Mouse (Mus musculus): ENCODE results near the gene Gcnt3. TPM values are rescaled to one million over a fixed set of nuclear protein-coding genes. Genes with fewer than 3 reads are reported as not detected.

The Gcnt3 gene
- polyA plus RNA-seq, 1 experiment from 2014 or later: not detected

GRCm38 (mm10) chr9:69994547-69994946 is 43.3 kb downstream of the Gcnt3 start:
- H3K4me2 ChIP-seq: no peak overlapping the region
- H3K27me3 ChIP-seq (replicated peaks): no peaks in the 10 kb centered on the region
- H3K4me3 ChIP-seq: no peak overlapping the region
- 85% methylated on average over 5 of the region's 5 CpGs for WGBS (ENCODE audit: insufficient replicate concordance)
- ATAC-seq: no peak
- no peak overlapping the region for H3K9ac ChIP-seq
- peaks cover 47% of the 10 kb centered on the region for H3K4me1 ChIP-seq
- H3K9me3 ChIP-seq (replicated peaks): no peaks in the 10 kb centered on the region
- peaks cover 54% of the 10 kb centered on the region for H3K36me3 ChIP-seq
- H3K27ac ChIP-seq: no peak overlapping the region

- no peak overlapping the region for H3K9ac ChIP-seq
- WGBS (ENCODE audit: insufficient replicate concordance): 48% methylated on average over 1 of the region's 1 CpGs
- peak overlapping the region; percentile 35; the same call in 1 of the 2 replicates for H3K4me2 ChIP-seq
- H3K4me3 ChIP-seq: no peak overlapping the region
- ATAC-seq: no peak
- no peaks in the 10 kb centered on the region for H3K27me3 ChIP-seq (replicated peaks)
- peaks cover 43% of the 10 kb centered on the region for H3K36me3 ChIP-seq
- no peak overlapping the region for H3K27ac ChIP-seq
- H3K4me1 ChIP-seq: peaks cover 52% of the 10 kb centered on the region
- no peaks in the 10 kb centered on the region for H3K9me3 ChIP-seq (replicated peaks)
Measured at GRCm38 (mm10) chr9:69993479-69993878, 44.4 kb downstream of the Gcnt3 start.

DNA sequence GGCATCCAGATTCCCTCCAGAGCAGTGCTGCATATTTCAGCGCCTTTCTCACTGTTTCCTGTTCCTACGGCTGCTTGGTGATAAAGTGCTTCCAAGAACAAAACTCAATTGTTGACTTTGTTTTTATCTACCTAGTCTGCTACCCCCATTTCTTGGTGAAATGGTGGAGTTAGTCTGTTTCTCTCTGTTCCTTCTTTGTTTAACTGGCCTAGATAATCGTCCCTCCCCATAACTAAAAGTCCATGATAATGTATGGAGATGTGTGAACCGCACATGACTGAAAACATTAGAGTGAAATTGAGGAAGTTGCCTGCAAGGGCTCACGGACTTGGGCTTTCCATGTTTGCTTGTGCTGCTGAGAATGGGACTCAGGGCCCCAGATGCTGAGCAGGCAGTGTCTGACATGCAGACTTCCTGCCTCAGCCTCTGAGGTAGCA is 45.0 kb downstream of the Gcnt3 start:
- Histone ChIP-seq H3K27me3 (replicated peaks) (no peaks in the 10 kb centered on the region), H3K27ac (peak overlapping the region; percentile 2; the same call in 1 of the 2 replicates), H3K4me2 (peak overlapping the region; percentile 35), H3K36me3 (peaks cover 37% of the 10 kb centered on the region), H3K4me3 (no peak overlapping the region), H3K9ac (no peak overlapping the region), H3K9me3 (replicated peaks) (no peaks in the 10 kb centered on the region), H3K4me1 (peaks cover 53% of the 10 kb centered on the region)
- ATAC-seq: no peak
- WGBS (ENCODE audit: insufficient replicate concordance): 12% methylated on average over 5 of the region's 5 CpGs

DNA sequence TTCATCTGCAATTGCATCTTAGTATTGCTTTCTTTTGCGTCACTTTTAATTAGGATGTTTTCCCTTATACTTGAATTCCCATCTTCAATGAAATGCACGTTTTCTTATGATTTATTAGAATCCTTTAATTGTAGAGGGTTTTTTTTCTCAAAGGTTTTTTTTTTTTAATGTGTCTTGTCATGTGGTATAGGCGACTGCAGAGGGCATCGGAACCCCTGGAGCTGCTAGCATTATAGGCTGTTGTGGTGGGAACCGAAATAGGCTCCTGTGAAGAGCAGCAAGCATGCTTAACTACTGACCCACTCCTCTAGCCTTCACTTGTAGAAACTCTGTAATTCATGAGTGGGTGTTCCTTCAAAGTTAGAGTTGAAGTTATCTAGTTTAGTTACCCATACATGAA is 47.5 kb downstream of the Gcnt3 start:
- peak overlapping the region; percentile 79 for H3K4me2 ChIP-seq
- 0 out of 2 replicates have a peak, but pooled peaks cover 7% of the 10 kb centered on the region for H3K27me3 ChIP-seq (replicated peaks)
- H3K4me3 ChIP-seq: peak overlapping the region; percentile 100
- peak overlapping the region; percentile 99 for H3K9ac ChIP-seq
- no peaks in the 10 kb centered on the region for H3K9me3 ChIP-seq (replicated peaks)
- WGBS (ENCODE audit: insufficient replicate concordance): 15% methylated on average over 5 of the region's 5 CpGs
- H3K4me1 ChIP-seq: peaks cover 53% of the 10 kb centered on the region
- H3K27ac ChIP-seq: peak overlapping the region; percentile 97; the same call in 1 of the 2 replicates
- no peak for ATAC-seq
- H3K36me3 ChIP-seq: peaks cover 15% of the 10 kb centered on the region

DNA sequence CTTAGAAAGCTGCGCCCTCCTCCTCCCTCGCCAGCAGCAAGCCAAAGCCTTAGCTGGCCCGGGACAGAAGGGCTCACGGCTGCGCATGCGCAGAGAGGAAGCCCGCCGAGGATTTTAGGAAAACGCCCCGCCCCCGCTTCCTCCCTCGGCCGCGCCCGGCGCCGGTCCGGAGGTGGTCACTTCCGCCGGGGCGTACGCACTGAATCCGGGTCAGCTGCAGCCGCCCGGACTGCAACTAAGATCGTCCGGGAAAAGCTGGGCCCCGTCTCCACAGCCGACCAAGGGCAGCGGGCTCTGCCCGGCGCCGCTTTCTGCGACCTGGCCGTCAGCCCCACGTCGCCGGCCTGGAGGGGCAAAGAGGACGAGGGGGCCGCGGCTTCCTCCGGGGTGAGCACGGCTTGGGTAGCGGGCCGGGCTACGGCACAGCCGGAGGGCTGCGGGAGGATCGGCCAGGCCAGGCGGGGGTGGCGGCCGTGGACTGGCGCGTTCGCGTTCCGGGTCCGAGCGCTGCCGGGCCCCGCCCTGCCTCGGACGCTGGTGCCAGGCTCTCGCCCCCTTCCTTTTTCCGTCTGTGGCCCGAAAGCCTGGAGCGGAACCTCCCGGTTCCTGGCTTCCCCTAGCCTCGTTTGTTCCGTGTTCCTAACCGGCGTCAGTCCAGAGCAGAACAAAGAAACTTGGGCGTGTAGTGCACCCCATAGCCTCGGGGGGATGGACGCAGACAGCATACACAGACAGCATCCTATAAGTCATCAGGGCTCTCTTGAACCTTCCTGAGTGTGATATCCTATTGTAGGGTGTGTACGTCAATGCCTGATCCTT is 48.4 kb downstream of the Gcnt3 start, which contains the start of gene Bnip2:
Gene Bnip2 (plus strand): TSS at position 164 of the 819 bp plus-strand sequence.
- Histone ChIP-seq H3K36me3 (peaks cover 7% of the 10 kb centered on the region), H3K4me2 (peak within 1 kb of the TSS; percentile 79), H3K27ac (peak within 1 kb of the TSS; percentile 97), H3K4me1 (peaks cover 48% of the 10 kb centered on the region), H3K9ac (peak within 1 kb of the TSS; percentile 99), H3K4me3 (peak within 1 kb of the TSS; percentile 100), H3K9me3 (replicated peaks) (no peaks in the 10 kb centered on the region), H3K27me3 (replicated peaks) (0 out of 2 replicates have a peak, but pooled peaks cover 7% of the 10 kb centered on the region)
- peak; percentile 93 for ATAC-seq
- WGBS (ENCODE audit: insufficient replicate concordance): under 1% methylated on average over 62 of the region's 76 CpGs

GRCm38 (mm10) chr9:69988706-69989302 is 49.1 kb downstream of the Gcnt3 start:
- H3K9ac ChIP-seq: peak overlapping the region; percentile 99
- peak overlapping the region; percentile 97 for H3K27ac ChIP-seq
- peaks cover 5% of the 10 kb centered on the region for H3K36me3 ChIP-seq
- H3K9me3 ChIP-seq (replicated peaks): no peaks in the 10 kb centered on the region
- WGBS (ENCODE audit: insufficient replicate concordance): 21% methylated on average over 16 of the region's 16 CpGs
- no peak for ATAC-seq
- H3K4me3 ChIP-seq: peak overlapping the region; percentile 100
- H3K27me3 ChIP-seq (replicated peaks): 0 out of 2 replicates have a peak, but pooled peaks cover 7% of the 10 kb centered on the region
- peak overlapping the region; percentile 79 for H3K4me2 ChIP-seq
- peaks cover 42% of the 10 kb centered on the region for H3K4me1 ChIP-seq

GRCm38 (mm10) chr9:69987579-69987978 is 50.3 kb downstream of the Gcnt3 start:
- H3K9me3 ChIP-seq (replicated peaks): no peaks in the 10 kb centered on the region
- ATAC-seq: no peak

GRCm38 (mm10) chr9:69986571-69986970 is 51.3 kb downstream of the Gcnt3 start:
- Histone ChIP-seq H3K9me3 (replicated peaks) (no peaks in the 10 kb centered on the region), H3K9ac (no peak overlapping the region), H3K4me1 (peaks cover 23% of the 10 kb centered on the region), H3K27ac (no peak overlapping the region), H3K27me3 (replicated peaks) (peaks cover 7% of the 10 kb centered on the region; the same call in 1 of the 2 replicates), H3K36me3 (no peaks in the 10 kb centered on the region), H3K4me3 (no peak overlapping the region), H3K4me2 (no peak overlapping the region)
- 57% methylated on average over 5 of the region's 5 CpGs for WGBS (ENCODE audit: insufficient replicate concordance)
- ATAC-seq: no peak

More at GRCm38 (mm10) chr9:69987579-69987978, 50.3 kb downstream of the Gcnt3 start:
- H3K9ac ChIP-seq: no peak overlapping the region
- H3K36me3 ChIP-seq: peaks cover 5% of the 10 kb centered on the region
- H3K27me3 ChIP-seq (replicated peaks): peaks cover 7% of the 10 kb centered on the region; the same call in 1 of the 2 replicates
- 0% methylated on average over 3 of the region's 3 CpGs for WGBS (ENCODE audit: insufficient replicate concordance)
- no peak overlapping the region for H3K27ac ChIP-seq
- H3K4me3 ChIP-seq: no peak overlapping the region
- no peak overlapping the region for H3K4me2 ChIP-seq
- peaks cover 33% of the 10 kb centered on the region for H3K4me1 ChIP-seq

DNA sequence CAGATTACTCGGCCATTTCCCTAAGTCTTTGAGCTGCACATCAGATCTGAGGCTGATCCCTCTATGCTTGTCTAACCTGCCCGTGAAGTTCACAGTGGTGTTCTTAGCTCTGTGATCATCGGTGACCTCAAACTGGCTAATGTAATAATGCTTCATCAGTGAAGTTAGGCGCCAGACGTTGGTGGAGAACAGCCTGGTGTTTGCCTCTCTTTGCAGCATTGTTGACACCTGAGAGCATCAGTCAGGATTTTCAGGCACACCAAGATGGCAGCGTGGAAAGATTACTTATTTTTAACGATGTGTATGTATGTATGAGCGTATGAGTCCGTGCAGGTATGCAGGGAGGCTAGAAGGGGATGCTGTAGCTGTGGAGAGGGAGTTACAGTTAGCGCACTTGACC is 51.8 kb downstream of the Gcnt3 start:
- no peak for ATAC-seq
- Histone ChIP-seq H3K36me3 (no peaks in the 10 kb centered on the region), H3K4me1 (peaks cover 18% of the 10 kb centered on the region), H3K9me3 (replicated peaks) (no peaks in the 10 kb centered on the region), H3K27me3 (replicated peaks) (peaks cover 11% of the 10 kb centered on the region; the same call in 1 of the 2 replicates), H3K27ac (no peak overlapping the region), H3K4me3 (no peak overlapping the region), H3K4me2 (no peak overlapping the region), H3K9ac (no peak overlapping the region)
- WGBS (ENCODE audit: insufficient replicate concordance): 68% methylated on average over 10 of the region's 10 CpGs

DNA sequence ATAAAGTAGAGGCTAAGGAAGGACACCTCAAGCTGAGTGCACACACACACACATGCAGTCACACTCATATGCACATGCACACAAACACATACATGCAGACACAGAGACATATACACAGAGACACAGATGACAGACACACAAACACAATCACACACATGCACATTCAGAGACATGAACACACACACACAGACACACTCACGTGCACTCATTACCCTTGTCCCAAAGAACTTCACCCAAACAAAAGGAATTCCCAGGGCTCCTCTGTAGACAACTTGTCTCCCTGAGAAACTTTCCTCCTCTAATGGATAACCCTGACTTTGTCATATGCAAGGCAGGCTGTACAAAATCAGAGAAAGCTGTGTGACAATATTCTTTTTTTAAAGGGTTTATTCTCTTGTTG is 52.4 kb downstream of the Gcnt3 start:
- Histone ChIP-seq H3K4me1 (peaks cover 13% of the 10 kb centered on the region), H3K27me3 (replicated peaks) (peaks cover 11% of the 10 kb centered on the region; the same call in 1 of the 2 replicates), H3K9ac (no peak overlapping the region), H3K27ac (no peak overlapping the region), H3K36me3 (no peaks in the 10 kb centered on the region), H3K4me2 (no peak overlapping the region), H3K9me3 (replicated peaks) (no peaks in the 10 kb centered on the region), H3K4me3 (no peak overlapping the region)
- ATAC-seq: no peak
- 71% methylated on average over 1 of the region's 1 CpGs for WGBS (ENCODE audit: insufficient replicate concordance)

Measured in liver, embryonic 12.5 days (tissue).